Mouse (Mus musculus): ENCODE measurements at regions not wholly inside any gene's neighbourhood (a gene's known extent, or its start where the extent isn't known, plus 50 kb on each side); places are given as distances from the start of the nearest gene placed in this dataset.

GRCm38 (mm10) chr3:128990183-128990912 lies 209.3 kb upstream of the Pitx2 start:
- Histone ChIP-seq H3K36me3 (ENCODE audit: control insufficient read depth, insufficient read depth, low read length) (no peaks in the 10 kb centered on the region), H3K4me1 (replicated peaks; ENCODE audit: control insufficient read depth, insufficient read depth, low read length) (no peaks in the 10 kb centered on the region), H3K9me3 (ENCODE audit: control insufficient read depth, low read length) (no peaks in the 10 kb centered on the region), H3K9ac (ENCODE audit: low read length) (no peak overlapping the region), H3K27ac (ENCODE audit: low read length) (no peak overlapping the region), H3K4me3 (ENCODE audit: low read length) (peak overlapping the region; percentile 11), H3K4me2 (ENCODE audit: low read depth, low read length) (no peak overlapping the region; the same call in 1 of the 2 replicates), H3K27me3 (ENCODE audit: control insufficient read depth, insufficient read depth, low read depth, low read length) (no peaks in the 10 kb centered on the region)
- WGBS: 45% methylated on average over 17 of the region's 17 CpGs
- ATAC-seq (ENCODE audit: low read depth): no peak

DNA sequence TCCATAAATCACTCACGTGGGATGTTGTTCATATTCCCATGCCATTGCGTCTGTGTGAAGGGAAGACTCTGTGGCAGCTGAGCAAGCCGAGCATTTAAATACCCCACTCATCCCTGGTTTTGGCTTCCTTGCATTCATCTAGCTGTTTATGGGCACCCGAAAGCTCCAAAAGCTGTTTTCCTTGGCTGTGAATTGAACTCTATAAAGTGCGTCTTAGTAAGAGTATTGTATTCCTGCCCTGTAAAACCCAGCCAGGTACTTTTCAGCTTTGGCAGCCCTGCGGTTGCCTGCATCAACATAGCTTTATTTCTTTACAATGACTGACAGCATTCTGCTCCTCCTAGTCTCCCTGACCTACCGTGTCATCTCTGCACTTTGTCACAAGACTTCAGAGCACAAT lies 196.8 kb upstream of the Pitx2 start:
- Histone ChIP-seq H3K36me3 (ENCODE audit: control insufficient read depth, insufficient read depth, low read length) (no peaks in the 10 kb centered on the region), H3K4me2 (ENCODE audit: low read depth, low read length) (no peak overlapping the region), H3K9ac (ENCODE audit: low read length) (no peak overlapping the region), H3K4me3 (ENCODE audit: low read length) (no peak overlapping the region), H3K27me3 (ENCODE audit: control insufficient read depth, insufficient read depth, low read depth, low read length) (no peaks in the 10 kb centered on the region), H3K27ac (ENCODE audit: low read length) (no peak overlapping the region), H3K4me1 (replicated peaks; ENCODE audit: control insufficient read depth, insufficient read depth, low read length) (no peaks in the 10 kb centered on the region), H3K9me3 (ENCODE audit: control insufficient read depth, low read length) (no peaks in the 10 kb centered on the region)
- no peak for ATAC-seq (ENCODE audit: low read depth)
- 67% methylated on average over 7 of the region's 7 CpGs for WGBS

GRCm38 (mm10) chr3:129004085-129004484 lies 195.6 kb upstream of the Pitx2 start:
- WGBS: 63% methylated on average over 8 of the region's 8 CpGs
- Histone ChIP-seq H3K27ac (ENCODE audit: low read length) (no peak overlapping the region), H3K36me3 (ENCODE audit: control insufficient read depth, insufficient read depth, low read length) (no peaks in the 10 kb centered on the region), H3K9me3 (ENCODE audit: control insufficient read depth, low read length) (no peaks in the 10 kb centered on the region), H3K4me2 (ENCODE audit: low read depth, low read length) (no peak overlapping the region), H3K27me3 (ENCODE audit: control insufficient read depth, insufficient read depth, low read depth, low read length) (no peaks in the 10 kb centered on the region), H3K4me3 (ENCODE audit: low read length) (no peak overlapping the region), H3K4me1 (replicated peaks; ENCODE audit: control insufficient read depth, insufficient read depth, low read length) (no peaks in the 10 kb centered on the region), H3K9ac (ENCODE audit: low read length) (no peak overlapping the region)
- ATAC-seq (ENCODE audit: low read depth): no peak

DNA sequence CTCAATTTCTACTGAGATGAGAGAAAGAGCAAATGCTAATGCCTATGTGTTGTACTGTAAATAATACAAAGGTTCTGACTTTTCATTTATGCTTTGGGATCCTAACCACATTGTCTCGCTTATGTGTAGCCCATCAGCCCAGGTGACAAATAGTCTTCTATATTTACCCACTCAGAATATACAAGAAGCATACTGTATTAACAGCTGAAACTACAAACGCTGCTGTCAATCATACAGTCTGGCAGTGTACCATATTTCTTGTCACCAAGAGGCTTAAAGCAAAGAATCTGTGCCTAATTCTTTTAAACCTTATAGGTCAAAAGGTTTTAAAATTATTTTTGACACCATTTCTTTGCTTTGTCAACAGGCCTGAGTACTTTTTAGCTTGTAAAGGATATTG lies 160.8 kb upstream of the Pitx2 start:
- no peaks in the 10 kb centered on the region for H3K9me3 ChIP-seq (ENCODE audit: control insufficient read depth, low read length)
- H3K4me1 ChIP-seq (replicated peaks; ENCODE audit: control insufficient read depth, insufficient read depth, low read length): no peaks in the 10 kb centered on the region
- H3K4me2 ChIP-seq (ENCODE audit: low read depth, low read length): no peak overlapping the region
- no peak overlapping the region for H3K4me3 ChIP-seq (ENCODE audit: low read length)
- no peaks in the 10 kb centered on the region for H3K36me3 ChIP-seq (ENCODE audit: control insufficient read depth, insufficient read depth, low read length)
- no peaks in the 10 kb centered on the region for H3K27me3 ChIP-seq (ENCODE audit: control insufficient read depth, insufficient read depth, low read depth, low read length)
- WGBS: 76% methylated on average over 2 of the region's 2 CpGs
- no peak overlapping the region for H3K9ac ChIP-seq (ENCODE audit: low read length)
- no peak overlapping the region for H3K27ac ChIP-seq (ENCODE audit: low read length)
- no peak for ATAC-seq (ENCODE audit: low read depth)

GRCm38 (mm10) chr3:129044834-129045233 lies 154.8 kb upstream of the Pitx2 start:
- Histone ChIP-seq H3K4me1 (replicated peaks; ENCODE audit: control insufficient read depth, insufficient read depth, low read length) (no peaks in the 10 kb centered on the region), H3K4me3 (ENCODE audit: low read length) (no peak overlapping the region), H3K9me3 (ENCODE audit: control insufficient read depth, low read length) (no peaks in the 10 kb centered on the region), H3K27me3 (ENCODE audit: control insufficient read depth, insufficient read depth, low read depth, low read length) (no peaks in the 10 kb centered on the region), H3K4me2 (ENCODE audit: low read depth, low read length) (no peak overlapping the region), H3K9ac (ENCODE audit: low read length) (no peak overlapping the region), H3K36me3 (ENCODE audit: control insufficient read depth, insufficient read depth, low read length) (no peaks in the 10 kb centered on the region), H3K27ac (ENCODE audit: low read length) (no peak overlapping the region)
- ATAC-seq (ENCODE audit: low read depth): no peak
- 87% methylated on average over 5 of the region's 5 CpGs for WGBS

GRCm38 (mm10) chr3:129049899-129050597 lies 149.6 kb upstream of the Pitx2 start:
- Histone ChIP-seq H3K4me3 (ENCODE audit: low read length) (no peak overlapping the region), H3K9me3 (ENCODE audit: control insufficient read depth, low read length) (no peaks in the 10 kb centered on the region), H3K27ac (ENCODE audit: low read length) (no peak overlapping the region), H3K9ac (ENCODE audit: low read length) (no peak overlapping the region), H3K4me2 (ENCODE audit: low read depth, low read length) (no peak overlapping the region), H3K27me3 (ENCODE audit: control insufficient read depth, insufficient read depth, low read depth, low read length) (no peaks in the 10 kb centered on the region), H3K36me3 (ENCODE audit: control insufficient read depth, insufficient read depth, low read length) (no peaks in the 10 kb centered on the region), H3K4me1 (replicated peaks; ENCODE audit: control insufficient read depth, insufficient read depth, low read length) (no peaks in the 10 kb centered on the region)
- ATAC-seq (ENCODE audit: low read depth): no peak
- 93% methylated on average over 3 of the region's 3 CpGs for WGBS

- peak overlapping the region; percentile 46 for H3K4me2 ChIP-seq (ENCODE audit: low read depth, low read length)
- no peaks in the 10 kb centered on the region for H3K27me3 ChIP-seq (ENCODE audit: control insufficient read depth, insufficient read depth, low read depth, low read length)
- peak; percentile 66 for ATAC-seq (ENCODE audit: low read depth)
- peaks cover 8% of the 10 kb centered on the region; the same call in 1 of the 2 replicates for H3K4me1 ChIP-seq (replicated peaks; ENCODE audit: control insufficient read depth, insufficient read depth, low read length)
- no peak overlapping the region for H3K27ac ChIP-seq (ENCODE audit: low read length)
- no peaks in the 10 kb centered on the region for H3K9me3 ChIP-seq (ENCODE audit: control insufficient read depth, low read length)
- no peaks in the 10 kb centered on the region for H3K36me3 ChIP-seq (ENCODE audit: control insufficient read depth, insufficient read depth, low read length)
- H3K4me3 ChIP-seq (ENCODE audit: low read length): no peak overlapping the region
- H3K9ac ChIP-seq (ENCODE audit: low read length): no peak overlapping the region
- WGBS: 23% methylated on average over 19 of the region's 19 CpGs
Observed at GRCm38 (mm10) chr3:129065457-129066364, 134.0 kb upstream of the Pitx2 start.

GRCm38 (mm10) chr3:129069676-129070075 lies 130.0 kb upstream of the Pitx2 start:
- Histone ChIP-seq H3K4me1 (replicated peaks; ENCODE audit: control insufficient read depth, insufficient read depth, low read length) (peaks cover 7% of the 10 kb centered on the region; the same call in 1 of the 2 replicates), H3K4me2 (ENCODE audit: low read depth, low read length) (no peak overlapping the region), H3K9ac (ENCODE audit: low read length) (no peak overlapping the region), H3K36me3 (ENCODE audit: control insufficient read depth, insufficient read depth, low read length) (no peaks in the 10 kb centered on the region), H3K9me3 (ENCODE audit: control insufficient read depth, low read length) (no peaks in the 10 kb centered on the region), H3K4me3 (ENCODE audit: low read length) (no peak overlapping the region), H3K27me3 (ENCODE audit: control insufficient read depth, insufficient read depth, low read depth, low read length) (0 out of 2 replicates have a peak, but pooled peaks cover 2% of the 10 kb centered on the region), H3K27ac (ENCODE audit: low read length) (no peak overlapping the region)
- ATAC-seq (ENCODE audit: low read depth): no peak
- 75% methylated on average over 8 of the region's 8 CpGs for WGBS

DNA sequence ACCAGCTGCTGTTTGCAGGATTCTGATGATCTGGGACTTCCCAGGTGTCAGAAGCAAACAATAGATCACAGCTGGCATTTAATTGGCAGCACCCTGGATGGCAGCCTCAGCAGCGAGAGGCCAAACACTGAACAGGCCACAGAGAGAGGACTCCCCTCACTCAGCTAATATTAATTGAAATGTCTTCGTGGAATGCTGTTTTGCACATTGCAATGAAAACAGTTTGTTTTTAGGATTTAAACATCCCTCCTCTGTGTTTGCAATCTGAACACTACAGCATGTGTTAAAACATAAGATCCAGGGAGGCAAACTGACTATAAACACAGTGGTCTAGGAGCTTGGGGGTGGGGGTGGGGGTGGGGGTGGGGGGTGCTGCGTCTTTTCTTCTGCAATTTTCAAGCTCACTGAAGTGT lies 129.2 kb upstream of the Pitx2 start:
- Histone ChIP-seq H3K4me2 (ENCODE audit: low read depth, low read length) (no peak overlapping the region), H3K9ac (ENCODE audit: low read length) (no peak overlapping the region), H3K4me1 (replicated peaks; ENCODE audit: control insufficient read depth, insufficient read depth, low read length) (peaks cover 3% of the 10 kb centered on the region; the same call in 1 of the 2 replicates), H3K9me3 (ENCODE audit: control insufficient read depth, low read length) (no peaks in the 10 kb centered on the region), H3K27ac (ENCODE audit: low read length) (no peak overlapping the region), H3K4me3 (ENCODE audit: low read length) (no peak overlapping the region), H3K36me3 (ENCODE audit: control insufficient read depth, insufficient read depth, low read length) (no peaks in the 10 kb centered on the region), H3K27me3 (ENCODE audit: control insufficient read depth, insufficient read depth, low read depth, low read length) (0 out of 2 replicates have a peak, but pooled peaks cover 2% of the 10 kb centered on the region)
- peak; percentile 38 for ATAC-seq (ENCODE audit: low read depth)
- 22% methylated on average over 3 of the region's 3 CpGs for WGBS

All from lung, embryonic 16.5 days (tissue).